Mouse (Mus musculus) layer of hippocampus, postnatal 25 days (tissue): ENCODE data around the gene Gm3646. TPM values are rescaled to one million over a fixed set of nuclear protein-coding genes. Genes with fewer than 3 reads are reported as not detected.

Source experiments
- DNase-seq, 2 experiments: peaks; one replicate each; pipeline ENCODE4 v3.0.0; 2022; ENCODE audit warnings: mixed read lengths in 2 of 2, low spot score in 1 of 2; ENCODE audit errors: extremely low spot score in 1 of 2
- total RNA-seq, 2 experiments: library from RNA; stranded (reverse); gene quantifications; 2 replicates each; pipeline ENCODE4 v1.2.3; 2021

Gm3646 gene
- not detected for total RNA-seq

- no peak for DNase-seq
Observed at GRCm38 (mm10) chr1:39805243-39805979, at the start of gene Gm3646. Gene Gm3646 (minus strand): TSS chr1:39805332.

DNA sequence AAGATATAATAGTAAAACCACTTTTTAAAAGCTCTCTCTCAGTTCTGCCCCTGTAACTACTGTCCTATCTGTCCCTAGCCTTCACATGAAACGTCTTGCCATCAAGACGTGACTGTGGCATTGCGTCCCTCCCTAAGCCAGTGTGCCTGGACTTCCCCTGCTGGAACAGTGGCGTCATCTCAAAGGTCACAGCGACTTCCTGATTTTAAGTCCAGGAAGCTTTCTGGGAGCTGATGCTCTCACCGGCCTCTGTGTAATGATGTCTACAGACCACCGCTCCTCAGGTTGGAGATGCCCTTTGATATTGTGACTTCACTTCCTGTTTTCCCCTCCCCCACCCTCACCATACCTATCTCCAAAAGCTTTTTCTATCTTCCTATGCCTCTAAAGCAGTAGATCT lies 41.9 kb upstream of the Gm3646 start:
- no peak for DNase-seq

DNA sequence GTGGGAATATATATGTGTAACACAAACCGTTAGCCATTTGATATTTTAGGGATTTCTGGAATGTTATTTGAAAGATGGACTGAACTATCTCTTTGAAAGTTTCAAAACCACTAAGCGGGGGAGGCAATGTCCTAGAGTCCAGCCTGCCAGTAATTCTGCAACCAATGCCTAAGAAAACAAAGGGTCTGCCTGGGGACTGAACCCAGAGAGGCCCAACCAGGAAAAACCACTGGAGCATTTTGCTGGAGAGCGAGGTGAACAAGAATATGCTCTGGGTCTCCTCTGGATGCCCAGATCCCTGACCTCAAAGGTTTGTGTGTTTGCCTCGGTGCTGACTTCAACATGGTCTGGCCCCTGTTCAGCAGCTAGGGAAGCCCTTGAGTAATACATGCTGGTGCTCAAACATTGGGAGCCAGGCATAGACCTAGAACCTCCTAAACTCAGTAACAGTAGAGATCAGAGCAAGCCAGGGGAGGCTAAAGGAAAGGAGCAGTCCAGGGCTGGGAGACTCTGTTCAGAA lies 41.0 kb upstream of the Gm3646 start:
- no peak for DNase-seq

GRCm38 (mm10) chr1:39843328-39843727 lies 38.2 kb upstream of the Gm3646 start:
- no peak for DNase-seq

DNA sequence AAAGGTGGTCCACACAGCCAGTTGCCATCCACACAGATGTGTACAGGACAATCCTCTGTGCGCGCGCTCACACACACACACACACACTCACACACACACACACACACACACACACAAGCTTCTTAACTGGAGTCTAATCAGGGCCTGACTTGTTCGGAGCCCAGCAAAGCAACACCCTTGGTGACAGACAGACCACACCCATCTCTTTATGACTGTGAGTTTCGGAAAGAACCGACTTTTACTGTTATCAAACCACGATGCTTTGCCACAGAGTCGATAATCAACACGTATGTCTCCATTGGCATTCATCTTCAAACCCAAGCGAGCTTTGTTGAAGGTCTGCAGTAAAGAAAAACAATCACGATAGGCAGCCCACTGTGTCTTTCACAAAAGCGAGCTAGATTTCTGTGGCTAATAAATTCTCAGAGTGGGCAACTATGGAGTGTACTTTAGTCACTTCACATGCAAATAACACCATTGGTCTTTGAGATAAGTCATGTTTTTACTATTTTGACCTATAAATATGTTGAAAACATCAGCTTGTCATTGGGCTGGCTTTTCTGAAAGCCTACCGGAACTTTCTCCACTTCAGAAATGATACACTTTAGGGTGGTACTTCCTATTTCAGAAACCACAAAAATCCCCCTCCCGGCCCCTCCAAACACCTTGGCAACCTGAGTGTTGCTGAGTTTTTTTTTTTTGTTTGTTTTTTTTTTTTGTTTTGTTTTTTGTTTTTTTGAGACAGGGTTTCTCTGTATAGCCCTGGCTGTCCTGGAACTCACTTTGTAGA lies 37.3 kb upstream of the Gm3646 start:
- DNase-seq = no peak

- DNase-seq = no peak
Observed at GRCm38 (mm10) chr1:39840856-39841255, 35.7 kb upstream of the Gm3646 start.

DNA sequence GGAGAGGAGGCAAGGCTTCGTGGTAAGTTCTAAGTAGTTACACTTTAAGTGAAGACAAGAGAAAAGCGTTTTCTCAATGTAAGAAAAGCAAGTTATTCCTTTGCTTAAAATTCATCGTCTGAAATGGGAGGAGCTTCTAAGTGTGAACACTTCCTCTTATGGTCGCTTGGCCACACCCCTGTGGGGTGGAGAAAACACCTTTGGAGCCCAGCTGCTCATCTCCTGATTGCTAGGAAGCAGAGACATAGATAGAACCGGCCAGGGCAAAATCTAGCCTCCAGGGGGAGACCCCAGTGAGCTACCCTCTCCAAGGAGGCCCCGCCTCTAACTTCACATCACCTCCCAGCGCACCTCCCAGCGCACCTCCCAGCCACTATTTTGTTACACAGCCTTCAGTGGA lies 34.7 kb upstream of the Gm3646 start:
- DNase-seq = no peak

GRCm38 (mm10) chr1:39839217-39839616 lies 34.1 kb upstream of the Gm3646 start:
- no peak for DNase-seq

DNA sequence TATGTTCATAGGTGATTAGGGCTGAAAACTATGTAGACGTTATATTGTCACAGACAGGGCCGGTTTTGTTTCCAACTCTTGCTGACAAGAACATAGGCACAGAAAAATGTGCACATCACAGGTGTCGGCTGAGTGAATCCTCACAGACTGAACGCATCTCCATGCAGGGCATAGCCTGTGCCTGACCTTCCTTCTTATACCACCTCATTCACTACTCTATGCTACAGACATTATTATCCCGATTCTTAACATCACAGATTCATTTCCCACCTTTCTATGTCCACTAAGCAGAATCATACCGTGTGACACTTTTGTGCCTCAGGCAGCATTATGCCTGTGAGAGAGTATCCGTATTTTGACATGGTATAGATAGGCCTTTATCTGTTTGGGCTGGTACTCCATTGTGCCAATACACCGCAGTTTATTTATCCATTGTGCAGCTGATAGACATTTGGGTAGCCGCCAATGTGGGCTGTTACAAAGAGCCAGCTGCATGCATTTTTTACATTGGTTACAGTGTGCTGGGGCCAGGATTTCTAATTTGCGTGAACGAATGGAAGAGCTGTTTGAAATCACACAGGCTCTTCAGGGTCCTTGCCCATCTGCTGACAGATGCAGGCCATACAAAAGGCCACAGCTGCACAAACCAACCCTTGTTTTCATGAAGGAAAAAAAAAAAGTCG lies 33.5 kb upstream of the Gm3646 start:
- peak in 1 of 2 experiments; percentile 27 for DNase-seq

- DNase-seq = no peak
Observed at GRCm38 (mm10) chr1:39831594-39832039, 26.5 kb upstream of the Gm3646 start.

DNA sequence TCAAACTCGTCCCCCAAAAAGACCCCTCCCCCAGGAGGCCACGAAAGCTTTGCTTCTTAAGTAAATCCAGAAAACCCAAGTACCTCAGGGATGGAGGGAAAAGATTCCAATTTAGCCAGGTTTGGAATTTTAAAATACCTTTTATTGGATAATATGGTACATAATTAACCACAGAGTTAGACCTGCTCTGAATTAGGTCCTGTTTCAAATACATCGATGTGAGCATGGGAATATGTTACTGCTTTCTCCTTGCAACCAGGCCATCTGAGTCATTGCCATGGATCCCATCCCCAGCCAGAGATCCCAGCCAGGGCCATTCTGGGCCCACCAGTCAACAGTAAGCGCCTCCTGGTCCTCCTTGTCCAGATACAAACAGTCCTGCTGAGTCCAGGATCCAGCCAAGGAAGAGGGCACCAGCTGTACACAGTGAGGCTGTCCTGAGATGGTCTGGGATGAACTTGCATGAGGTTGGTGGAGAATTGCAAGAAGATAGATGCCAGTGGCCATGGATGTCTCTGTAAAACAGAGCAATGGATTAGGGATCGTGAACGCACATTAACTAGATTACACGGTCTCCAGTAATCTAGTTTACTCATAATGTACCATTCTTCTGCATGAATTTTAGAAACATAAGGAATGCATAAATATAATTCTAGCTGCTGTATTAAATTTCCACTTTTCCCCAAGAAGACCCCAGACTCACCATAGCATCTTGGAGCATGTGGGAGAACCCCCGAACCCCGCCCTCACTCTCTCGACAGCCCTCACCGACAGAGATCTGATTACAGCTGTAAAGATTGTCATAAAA lies 25.9 kb upstream of the Gm3646 start:
- DNase-seq = no peak

DNA sequence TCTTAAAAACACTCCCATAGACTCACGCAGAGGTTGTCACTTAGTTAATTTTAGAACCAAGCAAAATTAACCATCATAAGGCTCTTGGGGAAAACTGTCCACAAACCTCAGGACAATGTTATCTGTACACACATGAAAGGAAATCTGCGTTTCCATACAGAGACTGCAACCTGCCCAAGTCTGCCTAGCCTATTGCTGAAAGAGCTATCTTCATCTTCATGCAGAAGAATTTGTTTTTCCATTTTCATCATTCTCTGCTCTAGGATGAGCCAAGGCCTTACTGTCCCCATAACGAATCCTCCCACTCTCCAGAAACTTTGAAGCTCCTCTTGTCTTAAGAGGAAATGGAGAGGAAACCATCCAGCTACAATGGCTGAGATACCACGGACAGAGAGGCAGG lies 19.8 kb upstream of the Gm3646 start:
- no peak for DNase-seq

- no peak for DNase-seq
Observed at GRCm38 (mm10) chr1:39824240-39824639, 19.1 kb upstream of the Gm3646 start.

- no peak for DNase-seq
Observed at GRCm38 (mm10) chr1:39819596-39819995, 14.5 kb upstream of the Gm3646 start.

GRCm38 (mm10) chr1:39815766-39816165 lies 10.6 kb upstream of the Gm3646 start:
- DNase-seq = no peak

GRCm38 (mm10) chr1:39813067-39813466 lies 7.9 kb upstream of the Gm3646 start:
- DNase-seq = no peak

DNA sequence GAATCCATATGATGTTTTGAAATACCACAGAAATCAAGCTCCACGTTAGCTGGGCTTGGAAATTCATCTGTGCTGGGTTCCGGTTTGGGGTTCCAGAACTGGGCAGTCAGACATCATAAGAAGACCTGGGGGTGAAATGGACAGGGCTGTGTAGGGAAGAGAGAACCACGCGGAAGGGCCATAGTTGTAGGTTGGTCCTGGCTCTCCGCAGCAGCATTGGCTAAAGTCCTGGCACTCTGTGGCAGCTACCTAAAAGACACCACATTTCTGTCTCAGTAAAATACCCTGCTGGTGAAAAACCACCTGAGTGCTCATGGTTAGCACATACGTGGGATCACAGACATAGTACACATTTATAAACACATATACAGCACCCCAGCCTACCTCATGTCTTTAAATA lies 343 bp downstream of the Gm3646 start:
- DNase-seq = no peak

GRCm38 (mm10) chr1:39802946-39803345 lies 2.2 kb downstream of the Gm3646 start:
- no peak for DNase-seq

DNA sequence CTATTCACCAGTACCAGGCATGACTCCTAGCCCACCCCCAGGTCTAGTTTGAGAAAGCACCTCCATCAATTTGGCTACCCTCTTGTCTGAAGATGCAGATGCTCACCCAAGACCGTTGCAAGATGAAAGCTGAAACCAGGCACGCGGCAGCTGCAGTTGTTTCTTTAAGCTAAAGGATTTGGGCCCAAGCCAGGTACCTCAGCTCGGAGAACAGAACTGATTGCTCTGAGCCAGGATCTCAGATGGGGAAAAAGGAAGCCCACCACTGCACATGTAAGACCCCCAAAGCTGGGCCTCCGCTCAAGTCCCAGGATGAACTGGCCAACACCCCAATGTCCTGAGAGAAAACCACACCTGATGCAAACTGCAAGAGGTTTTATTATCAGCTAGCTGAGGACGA lies 7.6 kb downstream of the Gm3646 start:
- no peak for DNase-seq

GRCm38 (mm10) chr1:39796765-39797164 lies 8.4 kb downstream of the Gm3646 start:
- no peak for DNase-seq
